Mouse (Mus musculus) MEL (cell line): ENCODE results near the gene Dbnl. TPM values are rescaled to one million over a fixed set of nuclear protein-coding genes. Genes with fewer than 3 reads are reported as not detected.

Experiments used
- DNase-seq: peaks from one replicate; pipeline ENCODE4 v3.0.0; 2011; ENCODE audit warnings: low read depth, low spot score
- H3K27ac ChIP-seq: 2 replicates; pipeline ENCODE4 v1.5.1; 2012; ENCODE audit warnings: low read depth, mild to moderate bottlenecking, control low read depth, low read length, moderate library complexity; ENCODE audit not compliant: control insufficient read depth
- H3K27me3 ChIP-seq, 2 experiments: fragments of 150-350 bp in 1 of 2; sonication (generic) in 1 of 2; 2 replicates each; pipeline ENCODE4 v1.6.1; 2012; ENCODE audit warnings: low read length in 2 of 2, mild to moderate bottlenecking in 2 of 2, improper control_type of control experiment in 1 of 2, moderate library complexity in 1 of 2; ENCODE audit not compliant: insufficient read depth in 2 of 2, control insufficient read depth in 1 of 2
- H3K36me3 ChIP-seq, 2 experiments: 2 replicates each; pipeline ENCODE4 v1.6.1; 2012 to 2014; ENCODE audit warnings: low read length in 2 of 2, improper control_type of control experiment in 1 of 2, inconsistent platforms in 1 of 2, mild to moderate bottlenecking in 1 of 2; ENCODE audit not compliant: insufficient read depth in 2 of 2, control insufficient read depth in 1 of 2
- H3K4me1 ChIP-seq, 2 experiments: fragments of 150-350 bp in 1 of 2; sonication (generic) in 1 of 2; 2 replicates each; pipeline ENCODE4 v1.6.1; 2012; ENCODE audit warnings: low read length in 2 of 2, improper control_type of control experiment in 1 of 2, mild to moderate bottlenecking in 1 of 2; ENCODE audit not compliant: insufficient read depth in 2 of 2, control insufficient read depth in 1 of 2
- H3K4me3 ChIP-seq, 2 experiments: fragments of 150-350 bp in 1 of 2; sonication (generic) in 1 of 2; 2 replicates each; pipeline ENCODE4 v1.5.1; 2012; ENCODE audit warnings: low read depth in 2 of 2, low read length in 2 of 2, mild to moderate bottlenecking in 2 of 2, moderate library complexity in 2 of 2, control low read depth in 1 of 2, improper control_type of control experiment in 1 of 2; ENCODE audit not compliant: control insufficient read depth in 1 of 2, insufficient read depth in 1 of 2
- H3K79me2 ChIP-seq: 2 replicates; pipeline ENCODE4 v1.6.1; 2012; ENCODE audit warnings: mild to moderate bottlenecking, low read length, moderate library complexity; ENCODE audit not compliant: control insufficient read depth, poor library complexity, insufficient read depth
- H3K9ac ChIP-seq: 2 replicates; pipeline ENCODE4 v1.6.1; 2012; ENCODE audit warnings: low read depth, mild to moderate bottlenecking, control low read depth, low read length, moderate library complexity; ENCODE audit not compliant: control insufficient read depth, poor library complexity, severe bottlenecking
- H3K9me3 ChIP-seq: fragments of 150-350 bp; sonication (generic); replicated peaks from 2 replicates; pipeline ENCODE4 v1.6.1; 2012; ENCODE audit warnings: mild to moderate bottlenecking, low read length, improper control_type of control experiment, moderate library complexity; ENCODE audit not compliant: insufficient read depth
- BHLHE40 ChIP-seq: IDR thresholded peaks from 2 replicates; pipeline ENCODE4 v1.6.1; 2012; ENCODE audit warnings: low read depth, mild to moderate bottlenecking, inconsistent platforms, low read length, improper control_type of control experiment, borderline replicate concordance
- CHD2 ChIP-seq: IDR thresholded peaks from 2 replicates; pipeline ENCODE4 v1.6.1; 2011; ENCODE audit warnings: low read length, improper control_type of control experiment
- E2F4 ChIP-seq: IDR thresholded peaks from 2 replicates; pipeline ENCODE4 v1.6.1; 2011; ENCODE audit warnings: low read depth, low read length, improper control_type of control experiment, borderline replicate concordance
- EP300 ChIP-seq, 2 experiments: IDR thresholded peaks; 2 replicates each; pipeline ENCODE4 v1.6.1; 2011; ENCODE audit warnings: improper control_type of control experiment in 2 of 2, low read length in 2 of 2, low read depth in 1 of 2, mild to moderate bottlenecking in 1 of 2
- ETS1 ChIP-seq: IDR thresholded peaks from 2 replicates; pipeline ENCODE4 v1.6.1; 2012; ENCODE audit warnings: low read depth, mild to moderate bottlenecking, inconsistent platforms, low read length, improper control_type of control experiment, moderate library complexity
- GABPA ChIP-seq: IDR thresholded peaks from 2 replicates; pipeline ENCODE4 v1.6.1; 2012; ENCODE audit warnings: low read depth, mild to moderate bottlenecking, inconsistent platforms, low read length, improper control_type of control experiment, moderate library complexity
- GATA1 ChIP-seq: IDR thresholded peaks from 2 replicates; pipeline ENCODE4 v1.6.1; 2011; ENCODE audit warnings: low read depth, low read length, improper control_type of control experiment
- JUND ChIP-seq: IDR thresholded peaks from 2 replicates; pipeline ENCODE4 v1.6.1; 2011; ENCODE audit warnings: low read depth, mild to moderate bottlenecking, improper control_type of control experiment, low read length
- MAFK ChIP-seq: IDR thresholded peaks from 2 replicates; pipeline ENCODE4 v1.6.1; 2011; ENCODE audit warnings: low read depth, mild to moderate bottlenecking, low read length, improper control_type of control experiment, borderline replicate concordance
- MAX ChIP-seq: IDR thresholded peaks from 2 replicates; pipeline ENCODE4 v1.6.1; 2011; ENCODE audit warnings: low read length, improper control_type of control experiment
- MXI1 ChIP-seq: IDR thresholded peaks from 2 replicates; pipeline ENCODE4 v1.6.1; 2011; ENCODE audit warnings: mild to moderate bottlenecking, low read depth, low read length, improper control_type of control experiment
- MYB ChIP-seq: IDR thresholded peaks from 2 replicates; pipeline ENCODE4 v1.6.1; 2011; ENCODE audit warnings: mild to moderate bottlenecking, low read depth, low read length, improper control_type of control experiment
- MYC ChIP-seq: IDR thresholded peaks from 2 replicates; pipeline ENCODE4 v1.6.1; 2011; ENCODE audit warnings: low read depth, mild to moderate bottlenecking, low read length, improper control_type of control experiment, moderate library complexity
- NELFE ChIP-seq: IDR thresholded peaks from 2 replicates; pipeline ENCODE4 v1.6.1; 2011; ENCODE audit warnings: low read depth, low read length, improper control_type of control experiment
- NRF1 ChIP-seq: IDR thresholded peaks from 2 replicates; pipeline ENCODE4 v1.6.1; 2014; ENCODE audit warnings: low read depth, mild to moderate bottlenecking, inconsistent platforms, low read length, improper control_type of control experiment, moderate library complexity; ENCODE audit not compliant: poor library complexity, insufficient read depth, severe bottlenecking
- POLR2AphosphoS2 ChIP-seq: IDR thresholded peaks from 2 replicates; pipeline ENCODE4 v1.6.1; 2011; ENCODE audit warnings: low read length, improper control_type of control experiment
- RAD21 ChIP-seq: IDR thresholded peaks from 2 replicates; pipeline ENCODE4 v1.6.1; 2011; ENCODE audit warnings: mild to moderate bottlenecking, low read depth, low read length, improper control_type of control experiment
- RCOR1 ChIP-seq: IDR thresholded peaks from 2 replicates; pipeline ENCODE4 v1.6.1; 2012; ENCODE audit warnings: low read depth, mild to moderate bottlenecking, inconsistent platforms, low read length, improper control_type of control experiment
- SIN3A ChIP-seq: IDR thresholded peaks from 2 replicates; pipeline ENCODE4 v1.6.1; 2012; ENCODE audit warnings: low read length, improper control_type of control experiment, inconsistent platforms
- SMC3 ChIP-seq: IDR thresholded peaks from 2 replicates; pipeline ENCODE4 v1.6.1; 2011; ENCODE audit warnings: low read depth, low read length, improper control_type of control experiment
- TBP ChIP-seq: IDR thresholded peaks from 2 replicates; pipeline ENCODE4 v1.8.0; 2011; ENCODE audit warnings: low read depth, low read length, improper control_type of control experiment
- TCF12 ChIP-seq: IDR thresholded peaks from 2 replicates; pipeline ENCODE4 v1.6.1; 2014; ENCODE audit warnings: low read depth, mild to moderate bottlenecking, inconsistent platforms, low read length, improper control_type of control experiment, moderate library complexity
- USF1 ChIP-seq: IDR thresholded peaks from 2 replicates; pipeline ENCODE4 v1.6.1; 2014; ENCODE audit warnings: low read depth, mild to moderate bottlenecking, inconsistent platforms, low read length, improper control_type of control experiment, moderate library complexity
- USF2 ChIP-seq, 2 experiments: IDR thresholded peaks; 2 replicates each; pipeline ENCODE4 v1.6.1; 2011 to 2012; ENCODE audit warnings: improper control_type of control experiment in 2 of 2, low read length in 2 of 2, borderline replicate concordance in 1 of 2, inconsistent platforms in 1 of 2, low read depth in 1 of 2, mild to moderate bottlenecking in 1 of 2; ENCODE audit not compliant: insufficient read depth in 1 of 2
- ZC3H11A ChIP-seq: IDR thresholded peaks from 2 replicates; pipeline ENCODE4 v1.6.1; 2012; ENCODE audit warnings: low read depth, mild to moderate bottlenecking, inconsistent platforms, low read length, improper control_type of control experiment
- ZKSCAN1 ChIP-seq: IDR thresholded peaks from 2 replicates; pipeline ENCODE4 v1.6.1; 2012; ENCODE audit warnings: low read depth, mild to moderate bottlenecking, inconsistent platforms, low read length, improper control_type of control experiment, moderate library complexity
- ZMIZ1 ChIP-seq: IDR thresholded peaks from 2 replicates; pipeline ENCODE4 v1.6.1; 2012; ENCODE audit warnings: low read depth, mild to moderate bottlenecking, inconsistent platforms, low read length, improper control_type of control experiment, moderate library complexity
- polyA plus RNA-seq, 2 experiments: library from polyadenylated mRNA; stranded (reverse) in 1 of 2; unstranded in 1 of 2; fragments of >175 nt in 1 of 2; fragments of >200 nt in 1 of 2; gene quantifications; 2 replicates each; pipeline versions ENCODE4 v1.2.1 to v1.2.4; 2012; ENCODE audit warnings: low replicate concordance in 2 of 2, low read depth in 1 of 2; ENCODE audit not compliant: insufficient read length in 2 of 2, insufficient read depth in 1 of 2, missing spikeins in 1 of 2
- total RNA-seq: library from RNA; depleted of rRNA; stranded (reverse); fragments of 300-350 nt; gene quantifications from 2 replicates; pipeline ENCODE4 v1.2.3, GENCODE M21; 2012

Dbnl gene
- total and polyA plus RNA-seq, 3 experiments, result 73.5 to 149 TPM; not detected in 1

GRCm38 (mm10) chr11:5846639-5847345 lies 58.5 kb downstream of the Dbnl start:
- no peak overlapping the region for H3K9ac ChIP-seq
- TF ChIP-seq NRF1 (no peak), ETS1 (no peak), JUND (no peak), RCOR1 (no peak), CHD2 (no peak), USF1 (0 out of 2 replicates have a peak, but pooled peaks have one; percentile 32), GATA1 (no peak), ZC3H11A (no peak), MAFK (no peak), POLR2AphosphoS2 (no peak), TCF12 (no peak), BHLHE40 (no peak), NELFE (no peak), E2F4 (no peak), MAX (peak; percentile 25; the same call in 1 of the 2 replicates), RAD21 (no peak)
- TF ChIP-seq, all 39 proteins: peak for 2
- Histone ChIP-seq H3K27ac (no peak overlapping the region), H3K4me1 (peaks cover 0 to 13% of the 10 kb centered on the region in 2 experiments; a peak in 3 of 4 replicates), H3K9me3 (no peaks in the 10 kb centered on the region), H3K27me3 (no peaks in the 10 kb centered on the region), H3K79me2 (no peaks in the 10 kb centered on the region), H3K4me3 (no peak overlapping the region), H3K36me3 (no peaks in the 10 kb centered on the region; a peak in 1 of 4 replicates)
- DNase-seq, result peak; percentile 41

- Histone ChIP-seq H3K4me1 (peaks cover 2 to 18% of the 10 kb centered on the region in 2 experiments), H3K27me3 (no peaks in the 10 kb centered on the region), H3K79me2 (no peaks in the 10 kb centered on the region), H3K9me3 (no peaks in the 10 kb centered on the region), H3K27ac (no peak overlapping the region), H3K9ac (no peak overlapping the region)
- DNase-seq, result no peak
- no peak for TF ChIP-seq NRF1
- TF ChIP-seq NELFE, result no peak
- no peak for TF ChIP-seq SIN3A
- TF ChIP-seq SMC3, result no peak
- no peak for TF ChIP-seq MYB
- no peak for TF ChIP-seq EP300 (IDR thresholded peaks at IDR 0.05; ENCODE audit: low read depth in 1 of 2, low read length in 2 of 2)
- no peak for TF ChIP-seq GABPA
- no peak for TF ChIP-seq ZMIZ1
- no peak for TF ChIP-seq CHD2
- TF ChIP-seq TBP, result no peak
- no peak for TF ChIP-seq MYC
- TF ChIP-seq ZKSCAN1, result no peak
- TF ChIP-seq USF2 (IDR thresholded peaks at IDR 0.05; ENCODE audit: borderline replicate concordance in 1 of 2, insufficient read depth in 1 of 2, low read depth in 1 of 2, low read length in 2 of 2), result no peak
- TF ChIP-seq MXI1, result no peak
- TF ChIP-seq, all 39 proteins: peak for 0
- Histone ChIP-seq H3K36me3 (peaks cover 0 to 4% of the 10 kb centered on the region in 2 experiments; a peak in 2 of 4 replicates), H3K4me3 (no peak overlapping the region)
These were observed 60.5 kb downstream of the Dbnl start for GRCm38 (mm10) chr11:5848741-5849140.
